Mouse (Mus musculus) liver, postnatal 0 days (tissue): ENCODE data around the gene Rbms1.

ENCODE experiments used
- CTCF ChIP-seq: sonication (generic); IDR thresholded peaks from 2 replicates; pipeline ENCODE4 v1.5.1; 2016; ENCODE audit warnings: antibody characterized with exemption, low read depth
- EP300 ChIP-seq: IDR thresholded peaks from 2 replicates; pipeline ENCODE4 v1.6.1; 2016; ENCODE audit warnings: antibody characterized with exemption, low read depth, mild to moderate bottlenecking

GRCm38 (mm10) chr2:60923111-60923510, 39.9 kb downstream of the Rbms1 start:
- no peak for TF ChIP-seq EP300
- TF ChIP-seq CTCF, result no peak
